Mouse (Mus musculus) gastrocnemius, adult 8-10 months (tissue): ENCODE measurements around the gene Rapgef1. TPM values are rescaled to one million over a fixed set of nuclear protein-coding genes. Genes with fewer than 3 reads are reported as not detected.
A peak's percentile ranks its signal among the peaks of the same experiment; 100 is the strongest.

Source experiments
- DNase-seq, 2 experiments: peaks; one replicate each; pipeline ENCODE4 v3.0.0; 2022; ENCODE audit warnings: low spot score in 2 of 2
- total RNA-seq, 4 experiments: library from RNA; stranded (reverse); gene quantifications; 2 replicates each; pipeline ENCODE4 v1.2.4; 2022

The Rapgef1 gene
- total RNA-seq, 4 experiments from 2014 or later: 152 to 187 (median 158) TPM

DNA sequence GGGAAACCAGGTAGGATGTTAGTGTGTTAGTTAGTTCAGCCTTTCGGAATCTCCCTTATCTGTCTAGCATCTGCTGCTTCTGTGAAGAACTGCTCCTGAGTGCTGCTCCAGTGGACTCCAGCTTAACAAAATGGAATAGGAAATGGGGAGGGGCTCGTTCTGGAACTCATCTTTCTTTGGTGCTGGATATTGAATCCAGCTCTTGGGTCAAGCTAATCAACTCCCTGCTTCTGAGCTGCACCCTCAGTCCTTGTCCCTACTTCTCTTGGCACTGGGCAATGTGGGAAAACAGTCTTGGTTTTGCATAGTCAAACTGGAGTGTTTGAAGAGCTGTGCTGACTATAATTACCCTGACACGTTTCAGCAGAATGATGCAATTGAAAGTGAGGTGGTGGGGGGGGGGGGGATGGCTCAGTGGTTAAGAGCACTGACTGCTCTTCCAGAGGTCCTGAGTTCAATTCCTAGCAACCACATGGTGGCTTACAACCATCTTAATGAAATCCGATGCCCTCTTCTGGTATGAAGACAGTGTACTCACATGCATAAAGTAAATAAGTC lies 25.6 kb downstream of the Rapgef1 start:
- DNase-seq: no peak

DNA sequence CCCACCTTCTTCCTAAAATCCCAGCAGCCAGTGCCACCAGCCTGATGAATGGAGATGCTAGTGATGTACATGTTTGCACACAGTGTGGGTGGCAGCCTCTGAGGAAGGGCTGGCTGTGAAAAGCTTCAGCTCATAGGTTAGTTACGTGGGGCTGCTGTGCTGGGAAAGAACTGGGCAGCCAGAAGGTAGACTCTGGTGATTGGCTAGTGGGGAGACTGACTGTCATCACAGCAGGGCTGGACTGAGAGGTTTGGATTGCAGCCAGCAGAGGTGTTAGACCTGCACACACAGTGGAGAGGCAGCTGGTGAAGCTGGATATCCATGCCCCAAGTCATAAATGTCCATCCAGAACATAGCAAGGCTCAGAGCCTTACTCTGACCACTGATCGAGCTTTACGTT lies 27.1 kb downstream of the Rapgef1 start:
- DNase-seq: no peak

DNA sequence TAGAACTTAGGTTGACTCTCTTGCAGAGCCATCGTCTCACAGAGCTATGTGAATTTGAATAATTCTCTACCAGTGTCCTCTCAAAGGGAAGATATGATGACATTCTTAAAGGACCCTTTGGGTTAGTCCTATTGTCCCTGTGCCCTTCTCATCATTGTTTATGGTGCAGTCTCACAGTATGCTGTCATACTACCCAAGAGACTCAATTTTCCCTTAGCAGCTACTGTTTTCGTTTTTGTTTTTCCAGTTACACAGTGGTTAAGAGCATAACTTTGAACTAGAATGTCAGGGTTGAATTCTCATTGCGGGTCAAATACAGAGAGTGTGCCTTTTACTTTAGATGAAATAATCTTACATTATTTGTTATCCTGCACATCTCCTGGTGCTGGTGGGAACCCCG lies 27.6 kb downstream of the Rapgef1 start:
- DNase-seq: no peak

DNA sequence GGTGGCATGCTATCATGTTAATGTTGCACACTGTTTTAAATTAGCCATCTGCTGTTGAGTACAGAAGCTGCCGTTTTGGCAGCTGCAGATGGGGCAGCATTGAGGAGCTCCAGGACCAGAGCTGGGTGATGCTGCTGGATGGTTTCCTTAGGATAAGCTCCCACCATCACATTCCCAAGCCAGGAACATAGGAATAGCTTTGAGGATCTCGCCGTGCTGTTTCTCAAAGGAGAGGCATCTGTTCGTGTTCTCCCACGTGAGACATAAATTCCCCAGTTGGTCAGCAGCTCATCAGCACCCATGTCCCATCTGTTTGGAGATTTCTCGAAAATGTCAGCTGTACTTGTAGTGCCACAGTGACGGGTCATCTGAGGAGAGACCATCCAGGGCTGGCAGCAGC lies 28.3 kb downstream of the Rapgef1 start:
- no peak for DNase-seq

DNA sequence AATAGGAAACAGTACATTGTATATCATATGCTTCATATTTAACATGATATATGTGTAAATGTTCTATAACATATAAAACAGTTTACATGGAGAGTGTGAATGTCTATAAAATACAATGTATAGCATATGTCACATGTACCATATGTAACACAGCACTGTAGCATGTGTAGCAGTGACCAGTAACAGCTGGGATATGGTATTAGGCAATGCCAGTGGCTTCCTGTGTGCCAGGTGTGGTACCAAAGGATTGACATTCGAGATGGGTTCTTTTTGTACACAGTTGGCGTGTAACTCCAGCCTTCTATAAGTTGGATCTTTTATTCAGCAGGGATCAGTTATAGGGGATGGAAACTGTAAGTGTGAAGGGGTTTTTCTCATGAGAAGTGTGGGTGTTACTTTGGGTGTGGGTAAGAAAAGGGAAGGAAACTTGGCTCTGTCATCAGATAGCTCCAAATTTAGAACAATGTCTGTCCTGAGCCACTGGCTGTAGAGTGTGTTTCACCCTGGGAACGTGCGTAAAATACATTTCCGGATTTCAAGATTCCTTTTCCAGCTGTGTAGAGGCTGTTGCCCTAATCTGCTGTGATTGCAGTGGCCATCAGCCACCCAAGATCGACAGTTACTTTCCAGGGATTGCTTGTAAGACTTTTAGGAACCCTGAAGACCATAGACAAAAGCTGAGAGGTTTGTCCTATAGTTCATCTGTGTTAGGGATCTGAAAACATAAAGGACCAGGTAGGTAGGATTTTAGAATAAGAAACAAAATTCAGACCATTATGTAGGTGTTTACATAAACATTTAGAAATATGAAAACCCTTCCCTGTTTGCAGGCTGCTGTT lies 29.7 kb downstream of the Rapgef1 start:
- no peak for DNase-seq

- no peak for DNase-seq
Measured at GRCm38 (mm10) chr2:29649795-29650457, 30.4 kb downstream of the Rapgef1 start.

GRCm38 (mm10) chr2:29651876-29652275 lies 32.4 kb downstream of the Rapgef1 start:
- no peak for DNase-seq

DNA sequence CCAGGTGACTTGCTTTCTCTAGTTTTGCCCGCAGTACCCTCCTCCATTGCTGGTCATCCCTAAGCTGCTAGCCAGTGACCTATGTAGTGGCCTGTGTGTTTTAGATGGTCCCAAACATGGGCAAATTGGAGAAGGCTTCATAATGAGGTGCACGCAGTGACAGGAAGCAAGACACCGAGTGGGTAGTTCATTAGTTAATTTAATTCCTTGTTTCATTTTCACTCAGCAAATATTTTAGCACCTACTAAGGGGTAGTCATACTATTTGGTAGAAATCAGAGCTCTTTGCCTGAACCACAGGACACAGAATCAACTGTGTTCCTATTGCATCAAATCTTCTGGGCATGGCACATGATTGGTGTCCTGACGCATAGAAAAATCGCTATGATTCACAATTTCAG lies 35.9 kb downstream of the Rapgef1 start:
- no peak for DNase-seq

- DNase-seq: no peak
Measured at GRCm38 (mm10) chr2:29656095-29656494, 36.6 kb downstream of the Rapgef1 start.

GRCm38 (mm10) chr2:29657089-29657488 lies 37.6 kb downstream of the Rapgef1 start:
- DNase-seq: no peak

DNA sequence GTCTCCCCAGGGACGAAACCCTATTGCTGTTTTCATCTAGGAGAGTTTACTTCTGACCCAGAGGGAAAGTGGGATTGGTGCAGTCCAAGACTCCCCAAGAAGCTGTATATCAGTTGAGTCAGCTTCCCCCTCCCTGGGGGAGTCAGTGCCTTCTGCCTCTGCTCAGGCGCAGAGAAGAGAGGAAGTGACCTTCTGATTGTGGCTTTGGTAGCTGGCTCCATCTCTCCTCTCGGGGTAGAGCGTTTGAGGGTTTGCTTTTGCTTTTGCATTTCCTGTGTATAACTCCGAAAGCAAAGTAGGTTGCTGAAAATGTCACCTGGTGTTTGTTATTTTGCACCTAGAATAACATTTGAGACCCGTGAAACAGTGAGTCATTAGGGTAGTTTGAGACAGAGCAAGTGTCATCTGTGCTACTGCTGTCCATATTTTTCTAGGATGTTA lies 42.3 kb downstream of the Rapgef1 start:
- no peak for DNase-seq

DNA sequence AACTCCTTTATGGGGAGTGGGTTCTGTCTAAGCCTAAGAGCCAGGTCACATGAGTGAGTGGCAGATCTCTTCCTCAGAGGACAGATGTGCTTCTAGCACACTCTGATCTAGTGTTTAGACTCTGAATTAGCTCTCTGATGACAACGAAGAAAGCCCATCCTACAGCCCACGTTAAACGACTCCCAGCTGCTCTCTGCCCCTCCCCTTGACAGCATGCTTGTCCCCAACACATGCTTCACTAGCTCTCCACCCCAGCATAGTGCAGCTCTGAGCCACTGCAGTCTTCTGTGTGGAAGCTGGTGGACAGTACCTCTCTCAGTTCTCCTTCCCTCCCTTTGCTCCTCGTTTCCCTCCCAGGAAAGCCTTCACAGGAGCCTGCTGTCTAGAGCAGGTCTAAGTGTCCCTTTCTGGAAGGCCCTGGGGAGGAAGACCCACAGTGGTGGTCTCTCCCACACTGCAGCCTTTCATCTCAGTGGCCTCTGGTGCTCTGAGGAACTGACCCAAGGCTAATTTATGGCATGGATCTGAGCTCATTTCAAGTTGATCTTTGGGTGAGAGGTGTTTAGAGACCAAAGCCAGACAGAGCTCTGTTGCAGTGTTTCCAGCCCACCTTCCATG lies 43.8 kb downstream of the Rapgef1 start:
- DNase-seq: no peak

GRCm38 (mm10) chr2:29665421-29665820 lies 45.9 kb downstream of the Rapgef1 start:
- no peak for DNase-seq

- peak; percentile 72 to 80 for DNase-seq
Measured at GRCm38 (mm10) chr2:29666589-29666988, 47.1 kb downstream of the Rapgef1 start.

DNA sequence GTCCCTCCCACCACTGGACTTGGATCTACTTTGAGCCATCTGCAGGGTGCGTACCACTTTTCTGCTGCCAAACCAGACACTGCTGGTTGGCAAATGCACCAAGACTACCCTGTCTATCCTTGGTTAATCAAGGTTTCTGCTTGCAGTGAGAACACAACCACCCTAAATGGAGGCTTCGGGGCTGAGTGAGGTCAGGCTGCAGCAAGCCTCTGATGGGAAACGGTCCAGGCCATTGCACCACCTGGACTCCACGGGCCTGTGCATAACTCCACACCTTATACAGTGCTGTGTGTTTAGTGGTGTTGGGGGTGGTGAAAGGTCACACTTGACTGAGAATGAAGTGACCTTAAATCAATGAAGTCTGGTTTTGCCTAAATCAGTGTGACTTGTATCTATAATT lies 47.6 kb downstream of the Rapgef1 start:
- no peak for DNase-seq

- no peak for DNase-seq
Measured at GRCm38 (mm10) chr2:29668011-29668691, 48.6 kb downstream of the Rapgef1 start.

- no peak for DNase-seq
Measured at GRCm38 (mm10) chr2:29668963-29669362, 49.4 kb downstream of the Rapgef1 start.

DNA sequence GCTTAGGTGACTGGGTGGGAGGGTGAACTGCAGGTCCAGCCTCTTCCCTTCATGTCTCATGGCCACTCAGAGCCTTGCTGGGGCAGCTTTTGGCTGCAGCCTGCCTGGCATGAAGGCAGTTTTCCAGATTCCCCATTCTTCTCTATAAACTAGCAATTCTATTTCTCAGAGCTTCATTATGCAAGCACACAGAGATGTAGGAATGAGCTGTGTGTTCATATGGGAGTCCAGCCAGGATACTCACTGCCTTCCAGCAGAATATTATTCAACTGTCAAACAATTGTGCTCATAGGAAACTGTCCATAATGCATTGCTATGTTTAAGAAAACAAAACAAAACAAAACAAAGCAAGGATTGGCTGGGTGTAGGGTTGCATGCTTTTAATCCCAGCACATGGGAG lies 50.2 kb downstream of the Rapgef1 start:
- DNase-seq: no peak

GRCm38 (mm10) chr2:29670231-29670991 lies 50.9 kb downstream of the Rapgef1 start:
- DNase-seq: peak; percentile 41 to 50

- no peak for DNase-seq
Measured at GRCm38 (mm10) chr2:29671374-29671773, 51.9 kb downstream of the Rapgef1 start.

DNA sequence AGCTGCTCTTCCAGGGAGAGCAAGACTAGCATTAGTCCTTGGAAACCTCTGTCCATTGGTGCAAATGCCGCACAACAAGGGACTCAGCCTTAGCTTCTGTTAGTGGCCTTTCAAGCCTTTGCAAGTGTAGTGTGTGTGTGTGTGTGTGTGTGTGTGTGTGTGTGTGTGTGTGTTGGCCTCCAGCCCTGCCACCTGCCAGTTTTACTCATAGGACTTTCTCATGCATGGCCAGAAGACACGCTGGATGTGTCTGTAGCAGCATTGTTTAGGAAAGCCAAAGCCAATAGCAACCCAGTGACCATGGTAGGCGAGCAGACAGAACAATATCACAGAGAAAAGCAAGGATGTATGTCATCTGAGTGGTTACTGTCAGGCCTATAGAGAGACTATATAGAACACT lies 52.3 kb downstream of the Rapgef1 start:
- no peak for DNase-seq
